Mouse (Mus musculus): Measurements from ENCODE around the gene Mustn1.

GRCm38 (mm10) chr14:30868826-30869225 is 10.2 kb upstream of the Mustn1 start:
- TF ChIP-seq CTCF (IDR thresholded peaks at IDR 0.05; ENCODE audit: extremely low read depth, insufficient read depth, low read length) = no peak
- TF ChIP-seq POLR2A (IDR thresholded peaks at IDR 0.05; ENCODE audit: extremely low read depth, insufficient read depth, low read length) = no peak

Data from cortical plate, adult 2 months (tissue).